Mouse (Mus musculus): ENCODE results near the gene Mocs2.

GRCm38 (mm10) chr13:114854428-114854827 is 36.4 kb downstream of the Mocs2 start:
- TF ChIP-seq CTCF (IDR thresholded peaks at IDR 0.05; ENCODE audit: low read depth) (no peak), EP300 (IDR thresholded peaks at IDR 0.05; ENCODE audit: low read depth) (no peak)
